Mouse (Mus musculus) erythroblast, adult 5-6 weeks (primary cell): ENCODE results near the gene Yrdc. TPM values are rescaled to one million over a fixed set of nuclear protein-coding genes. Genes with fewer than 3 reads are reported as not detected.

ENCODE experiments used
- ATAC-seq: replicated peaks from 2 replicates; pipeline ENCODE4 v1.8.0; 2016; ENCODE audit warnings: moderate number of reproducible peaks, mild to moderate bottlenecking, moderate TSS enrichment, inconsistent platforms; ENCODE audit not compliant: poor library complexity, low FRiP score, severe bottlenecking
- total RNA-seq, 2 experiments: library from RNA; stranded (forward) in 1 of 2; stranded (reverse) in 1 of 2; fragments of 150-400 nt in 1 of 2; fragments of 200-764, 138-1000 nt in 1 of 2; gene quantifications; 2 replicates each; pipeline versions ENCODE4 v1.2.3 to v1.2.4; 2015 to 2017; ENCODE audit warnings: low replicate concordance in 2 of 2

The Yrdc gene
- 8.2 and 14.0 TPM in 2 replicates for total RNA-seq (2015; ENCODE audit: low replicate concordance)
- total RNA-seq (2017; ENCODE audit: low replicate concordance), result 1.2 and 1.5 TPM in 2 replicates

DNA sequence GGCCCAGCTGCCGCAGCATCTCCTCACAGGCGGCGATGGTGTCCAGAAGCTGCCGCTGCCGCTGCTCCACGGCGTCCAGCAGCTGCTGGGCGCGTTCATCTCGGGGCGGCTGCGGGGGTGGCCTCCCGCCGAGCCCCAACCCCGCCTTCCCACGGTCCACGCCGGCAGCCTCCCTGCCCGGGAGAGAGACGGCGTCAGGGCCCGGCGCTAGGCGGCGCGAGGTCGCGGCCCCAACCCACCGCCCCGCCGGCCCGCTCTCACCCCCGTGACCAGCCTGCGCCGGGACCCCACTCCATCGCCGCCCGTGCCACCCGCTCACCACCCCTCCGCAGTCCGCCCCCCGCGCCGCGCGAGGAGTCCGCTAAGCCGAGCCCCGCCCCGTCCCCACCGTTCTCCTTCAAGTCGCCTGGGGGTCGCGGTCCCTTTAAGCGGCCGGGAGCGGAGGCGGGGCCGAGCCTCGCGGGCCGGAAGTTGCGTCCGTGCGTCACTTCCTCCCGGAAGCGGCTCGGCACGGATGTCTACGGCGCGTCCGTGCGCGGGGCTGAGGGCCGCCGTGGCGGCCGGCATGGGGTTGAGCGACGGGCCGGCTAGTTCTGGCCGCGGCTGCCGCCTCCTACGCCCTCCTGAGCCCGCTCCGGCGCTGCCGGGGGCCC is at the start of gene Yrdc:
Yrdc (plus strand) TSS at position 419 of the 653 bp plus-strand sequence.
- peak; percentile 86 for ATAC-seq

DNA sequence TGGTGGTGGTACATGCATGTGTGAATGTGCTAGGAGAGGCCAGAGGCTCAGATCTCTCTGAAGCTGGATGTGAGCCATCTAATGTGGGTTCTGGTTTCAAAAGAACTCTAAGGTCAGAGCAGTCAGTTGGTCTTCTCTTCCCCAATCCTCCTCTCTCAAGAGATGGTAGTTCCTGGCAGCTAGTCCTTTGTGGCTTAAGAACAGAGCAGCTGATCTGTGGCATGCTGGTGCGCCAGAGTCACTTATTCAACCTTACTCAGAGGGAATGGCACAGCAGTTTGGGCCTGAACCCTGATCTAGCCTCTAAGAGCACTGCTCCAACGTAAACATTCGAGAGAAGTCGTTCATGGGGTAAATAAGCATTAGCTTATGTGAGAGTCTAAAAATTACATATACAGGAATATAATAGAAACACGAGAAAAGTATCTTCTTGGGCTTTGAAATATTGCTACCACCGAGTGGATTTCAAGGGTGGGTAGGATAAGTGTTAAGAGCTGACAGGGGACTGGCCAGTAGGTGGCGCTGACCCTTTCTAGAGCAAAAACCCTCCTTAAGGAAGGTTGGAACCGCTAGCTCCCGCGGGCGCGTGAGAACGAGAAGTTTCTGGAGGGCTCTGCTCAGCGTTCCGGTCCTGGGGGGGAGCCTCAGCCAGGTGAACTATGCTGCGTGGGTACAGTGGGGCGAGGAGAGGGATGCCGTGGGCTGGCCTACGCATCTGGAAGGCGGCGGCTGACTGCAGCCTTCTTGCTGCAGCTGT is 48.7 kb upstream of the Yrdc start, which contains the start of gene Mtf1:
Mtf1 (plus strand) TSS at position 553 of the 757 bp plus-strand sequence.
- peak; percentile 80 for ATAC-seq

DNA sequence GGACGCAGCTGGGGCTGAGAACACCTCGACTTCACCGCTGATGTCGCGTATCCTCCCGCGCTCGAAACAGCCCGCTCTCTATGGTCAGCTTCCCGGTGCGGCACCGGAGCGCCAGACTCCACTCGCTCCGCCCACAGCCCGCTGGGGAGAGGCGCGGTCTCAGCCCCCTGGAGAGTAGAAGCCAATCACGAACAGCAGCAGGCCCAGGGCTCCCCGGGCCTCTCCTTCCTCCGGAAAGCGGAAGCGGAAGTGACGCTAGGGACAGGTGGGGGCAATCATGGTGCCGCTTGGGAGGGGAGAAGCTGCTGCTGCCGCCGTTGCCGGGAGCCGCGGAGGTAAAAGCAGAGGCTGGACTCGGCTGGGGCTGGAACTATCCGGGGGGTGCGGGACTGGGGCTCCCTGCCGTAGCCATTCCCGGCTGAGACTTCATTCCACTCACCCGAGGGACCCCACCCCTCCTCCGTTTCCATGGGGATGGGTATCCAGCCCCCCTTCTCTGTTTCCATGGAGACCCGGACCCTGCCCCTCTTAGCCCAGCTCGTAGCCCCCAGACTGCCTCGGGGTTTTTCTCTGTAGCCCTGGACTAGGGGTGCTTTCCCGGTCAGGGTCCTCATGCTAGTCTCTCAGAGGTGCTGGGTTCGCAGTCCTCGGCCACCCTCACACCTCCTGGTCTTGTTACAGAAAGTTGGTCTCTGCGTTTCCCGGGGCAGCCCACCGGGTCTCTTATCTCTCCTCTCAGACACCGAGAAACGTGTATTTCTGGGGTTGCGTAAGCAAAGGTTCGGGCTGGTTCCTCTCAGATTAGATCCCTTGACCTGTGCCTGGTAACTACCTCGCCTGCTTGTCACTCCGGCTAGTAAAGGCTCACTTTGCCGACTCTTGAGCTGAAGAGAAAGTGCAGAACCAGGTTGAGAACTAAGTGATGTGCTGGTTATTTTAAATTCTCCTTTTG is 47.9 kb upstream of the Yrdc start:
- peak; percentile 95 for ATAC-seq

DNA sequence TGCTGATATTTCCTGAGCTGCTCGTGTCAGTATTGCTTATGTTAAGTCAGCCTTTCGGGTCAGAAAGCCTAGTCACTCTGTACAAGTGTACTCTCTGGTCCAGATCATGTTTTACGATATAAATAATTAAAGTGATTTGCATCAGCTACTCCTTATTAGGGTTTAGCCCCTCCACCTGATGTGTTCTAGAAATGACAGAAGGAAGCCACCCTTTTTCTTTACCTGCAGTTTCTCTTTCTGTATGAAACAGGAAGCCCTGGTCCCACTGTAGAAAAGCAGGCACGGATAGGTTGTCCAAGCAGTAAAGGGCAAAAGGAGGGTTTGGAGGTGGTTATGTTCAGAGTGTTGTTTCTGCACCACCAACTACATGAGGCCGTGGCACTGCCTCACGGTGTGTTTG is 47.1 kb upstream of the Yrdc start:
- no peak for ATAC-seq

DNA sequence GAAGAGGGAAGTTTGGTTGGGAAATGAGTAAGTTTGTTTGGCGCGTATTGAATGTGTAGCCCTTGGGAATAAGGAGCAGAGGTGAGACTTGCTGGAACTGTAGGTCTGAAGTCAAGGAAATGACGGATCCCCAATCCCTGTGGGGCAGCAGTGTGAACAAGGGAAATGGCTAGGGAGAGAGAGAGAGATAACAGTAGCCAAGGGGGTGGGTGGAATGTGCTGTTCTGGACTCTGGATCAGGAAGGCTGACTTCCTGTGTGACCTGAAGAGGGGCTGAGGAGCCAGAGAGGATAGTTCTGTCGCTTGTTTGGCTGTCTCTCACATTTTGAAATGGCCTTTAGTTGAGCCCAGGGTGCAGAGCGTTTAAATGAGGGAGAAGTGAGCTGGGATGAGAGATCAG is 42.0 kb upstream of the Yrdc start:
- no peak for ATAC-seq

DNA sequence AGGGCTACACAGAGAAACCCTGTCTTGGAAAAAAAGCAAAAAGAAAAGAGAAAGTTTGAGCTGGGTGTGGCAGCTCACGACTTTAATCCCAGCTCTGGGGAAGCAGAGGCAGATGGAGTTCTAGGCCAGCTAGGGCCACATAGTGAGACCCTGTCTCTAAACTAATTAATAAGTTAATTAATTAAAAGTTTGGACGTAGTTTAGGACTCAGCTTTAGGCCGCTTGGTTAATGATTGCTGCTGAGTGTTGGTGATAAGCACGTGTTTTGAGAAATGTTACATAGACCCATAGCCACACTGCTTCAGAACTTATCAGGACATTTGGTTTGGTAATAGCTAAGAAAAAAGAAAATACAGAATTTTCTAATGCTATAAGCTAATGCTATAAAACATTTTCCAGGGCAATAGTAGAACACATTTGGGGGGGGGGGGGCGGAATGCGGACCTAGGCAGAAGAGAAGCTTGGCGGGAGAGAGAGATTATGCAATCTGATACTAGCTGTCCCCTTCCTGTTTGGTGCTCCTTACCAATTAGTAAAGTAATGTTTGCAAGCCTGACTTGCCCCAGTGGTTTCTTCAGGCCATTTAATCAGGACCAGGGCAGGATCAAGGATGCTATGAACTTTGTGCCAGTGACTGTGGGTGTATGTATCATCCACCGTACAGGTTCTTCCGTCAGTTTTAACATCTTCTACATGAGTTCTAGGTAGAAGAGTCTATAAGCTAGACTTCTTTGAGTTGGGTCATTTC is 41.2 kb upstream of the Yrdc start:
- no peak for ATAC-seq

DNA sequence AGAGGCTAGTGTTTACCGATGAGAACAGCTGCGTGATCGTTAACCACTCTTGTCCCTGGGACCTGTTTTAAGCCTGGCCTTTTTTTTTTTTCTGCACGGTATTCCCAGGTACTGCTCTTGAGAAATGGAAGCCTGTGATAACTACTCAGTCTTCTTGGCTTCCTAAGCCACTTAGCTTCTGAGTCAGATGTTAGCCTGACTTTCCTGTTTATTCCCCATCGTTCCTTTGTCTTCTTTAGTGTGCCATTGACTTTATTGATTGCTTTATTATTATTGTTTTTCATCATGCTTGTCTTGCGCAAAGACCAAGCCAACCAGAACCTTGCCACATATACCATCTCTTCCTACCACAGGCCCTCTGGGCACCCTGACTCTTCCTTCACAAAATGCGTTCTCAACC is 40.4 kb upstream of the Yrdc start:
- ATAC-seq, result no peak

DNA sequence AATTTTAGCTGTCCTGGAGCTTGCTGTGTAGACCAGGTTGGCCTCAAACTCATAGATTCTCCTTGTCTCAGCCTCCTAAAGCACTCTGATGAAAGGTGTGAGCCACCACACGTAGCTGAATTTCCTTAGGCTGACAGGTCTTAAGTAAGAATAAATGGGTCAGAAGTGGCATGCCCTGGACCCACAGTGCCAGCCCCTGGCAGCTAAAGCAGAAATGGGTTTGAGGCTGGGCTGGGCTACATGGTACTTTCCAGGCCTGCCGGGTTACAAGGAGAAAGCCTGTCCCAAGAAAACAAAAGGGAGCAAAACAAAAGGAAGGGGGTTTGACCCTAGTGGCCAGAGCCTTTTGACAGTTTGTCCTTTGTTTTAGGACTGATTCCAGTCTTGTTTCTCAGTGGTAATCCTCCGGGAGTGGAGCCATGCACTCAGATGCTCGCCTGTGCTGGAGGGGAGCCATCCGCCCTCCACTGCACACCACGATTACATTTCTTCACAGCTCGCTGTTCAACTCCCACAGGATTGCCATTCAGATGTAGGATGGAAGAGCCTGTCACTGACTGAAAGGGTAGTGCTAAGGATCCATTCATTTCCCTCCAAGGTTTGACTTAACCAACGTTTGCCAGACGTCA is 39.0 kb upstream of the Yrdc start:
- no peak for ATAC-seq

DNA sequence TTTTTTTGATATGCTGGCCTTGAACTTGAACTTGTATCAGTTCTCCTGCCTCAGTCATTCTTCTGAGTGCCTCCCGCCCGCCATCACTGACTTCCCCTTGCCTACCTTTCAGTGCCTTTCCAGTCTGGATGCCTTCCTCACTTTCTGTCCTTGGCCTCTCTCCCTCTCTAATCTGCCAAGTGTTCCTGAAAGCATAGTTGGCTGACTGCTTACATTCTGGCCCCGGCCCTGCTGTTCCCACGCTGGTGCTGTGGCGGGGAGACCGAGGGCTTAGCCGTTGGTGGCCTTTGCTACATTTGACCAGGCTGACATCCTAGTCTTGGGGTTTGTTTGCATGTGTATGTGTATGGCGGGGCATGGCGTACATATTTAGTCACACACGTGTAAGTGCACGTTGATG is 34.6 kb upstream of the Yrdc start:
- ATAC-seq, result no peak

DNA sequence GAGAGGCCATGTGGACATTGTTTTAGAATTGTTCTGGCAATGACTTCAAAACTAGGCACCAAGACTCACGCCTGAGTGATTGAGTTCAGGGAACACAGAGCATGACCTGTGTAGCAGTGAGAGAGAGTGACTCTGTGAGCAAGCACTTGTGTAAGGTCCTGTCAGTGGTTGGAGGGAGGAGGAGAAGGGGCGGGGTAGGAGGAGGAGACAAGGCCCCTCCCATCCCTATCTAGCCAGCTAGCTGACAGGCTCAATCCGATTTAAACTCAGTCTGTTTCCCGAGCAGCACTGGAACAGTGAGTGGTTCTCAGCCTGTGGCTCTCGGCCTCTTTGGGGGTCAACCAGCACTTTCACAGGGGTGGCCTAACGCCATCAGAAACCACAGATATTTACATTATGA is 32.7 kb upstream of the Yrdc start:
- ATAC-seq, result peak; percentile 91

DNA sequence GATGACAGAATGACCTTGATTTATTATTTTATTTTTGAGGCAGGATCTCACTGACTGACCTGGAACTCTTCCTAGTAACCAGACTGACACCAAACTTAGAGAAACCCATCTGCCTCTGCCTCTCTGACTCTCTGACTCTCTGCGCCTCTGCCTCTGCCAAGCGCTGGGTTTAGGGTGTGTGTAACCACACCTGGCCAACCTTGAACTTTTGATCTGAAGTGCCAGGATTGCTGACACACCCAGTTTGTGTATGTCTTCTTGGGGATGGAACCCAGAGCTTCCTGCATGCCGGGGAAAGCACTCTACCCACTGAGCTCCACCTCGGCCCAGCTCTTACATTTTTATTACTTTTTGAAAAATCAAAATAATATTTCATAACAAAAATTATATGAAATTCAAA is 31.6 kb upstream of the Yrdc start:
- ATAC-seq, result no peak

DNA sequence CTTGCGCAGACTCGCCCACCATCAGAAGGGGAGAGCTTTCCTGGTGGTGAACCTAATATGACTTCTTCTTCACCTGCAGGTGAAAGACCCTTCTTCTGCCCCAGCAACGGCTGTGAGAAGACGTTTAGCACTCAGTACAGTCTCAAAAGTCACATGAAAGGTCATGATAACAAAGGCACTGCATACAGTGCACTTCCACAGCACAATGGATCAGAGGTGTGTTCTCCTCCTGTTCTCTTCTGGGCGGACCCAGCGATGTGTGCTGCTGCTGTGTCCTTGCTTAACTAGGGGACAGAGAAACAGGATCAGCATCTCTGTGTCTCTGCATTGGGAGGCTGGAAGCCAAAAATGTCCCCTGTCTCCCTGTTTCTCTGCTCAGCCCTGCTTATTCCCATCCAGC is 25.5 kb upstream of the Yrdc start:
- ATAC-seq, result no peak

DNA sequence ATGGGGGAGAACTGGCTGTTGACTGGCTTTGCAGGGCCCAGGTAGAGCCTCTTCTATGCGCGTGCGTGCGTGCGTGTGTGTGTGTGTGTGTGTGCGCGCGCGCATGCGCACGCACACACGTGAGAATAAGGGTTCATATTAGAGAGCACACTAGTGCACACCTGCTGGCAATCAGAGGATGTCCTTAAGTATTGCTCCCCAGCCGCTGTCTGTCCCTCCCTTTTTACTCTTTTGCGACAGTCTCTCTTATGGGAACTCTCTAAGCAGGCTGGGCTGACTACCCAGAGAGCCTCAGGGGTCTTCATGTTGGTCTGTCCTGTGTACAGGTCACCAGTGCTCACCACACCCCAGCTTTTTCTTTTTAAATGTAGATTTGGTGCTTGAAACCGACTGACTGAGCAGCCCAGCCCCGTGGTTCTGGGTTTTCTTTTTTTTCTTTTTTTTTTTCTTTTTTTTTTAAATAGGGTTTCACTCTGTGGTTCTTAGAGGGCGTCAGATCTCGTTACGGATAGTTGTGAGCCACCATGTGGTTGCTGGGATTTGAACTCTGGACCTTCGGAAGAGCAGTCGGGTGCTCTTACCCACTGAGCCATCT is 25.0 kb upstream of the Yrdc start:
- ATAC-seq, result no peak

DNA sequence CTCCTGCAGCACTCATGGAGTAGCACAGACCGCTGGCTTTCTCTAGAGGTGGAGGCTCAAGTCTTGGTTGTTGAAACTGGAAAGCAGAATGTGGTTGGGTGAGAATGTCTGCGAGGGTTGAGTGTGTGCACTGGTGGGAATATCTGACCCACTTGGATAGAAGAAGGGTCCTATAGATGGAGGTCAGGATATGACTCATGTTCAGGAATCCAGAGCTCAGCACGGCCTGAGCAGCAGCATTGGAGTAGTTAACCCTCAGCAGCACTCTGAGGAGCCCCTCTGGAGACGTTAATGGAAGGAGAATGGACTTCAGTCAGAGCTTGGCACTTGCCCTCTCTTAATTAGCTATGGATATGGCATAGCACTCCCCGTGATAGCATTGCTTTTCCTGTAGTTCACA is 20.8 kb upstream of the Yrdc start:
- no peak for ATAC-seq

DNA sequence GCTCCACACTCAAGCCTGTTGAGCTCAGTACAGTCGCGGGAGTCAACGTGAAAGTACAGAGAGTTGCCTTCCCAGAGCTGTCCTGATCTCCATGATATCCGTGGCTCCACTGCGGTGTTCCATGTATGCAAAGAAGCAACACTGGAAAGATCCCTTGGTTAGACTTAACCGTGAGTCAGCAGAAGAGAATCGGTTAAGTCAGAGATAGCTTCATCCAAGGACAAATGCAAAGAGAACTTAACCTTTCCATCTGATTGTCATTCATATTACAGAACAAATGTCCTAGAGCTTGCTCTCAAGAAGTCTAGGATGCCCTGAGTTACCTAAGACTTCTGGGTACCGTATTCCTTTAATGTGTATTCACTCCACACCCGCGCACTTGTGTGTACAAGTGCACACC is 17.7 kb upstream of the Yrdc start:
- no peak for ATAC-seq

DNA sequence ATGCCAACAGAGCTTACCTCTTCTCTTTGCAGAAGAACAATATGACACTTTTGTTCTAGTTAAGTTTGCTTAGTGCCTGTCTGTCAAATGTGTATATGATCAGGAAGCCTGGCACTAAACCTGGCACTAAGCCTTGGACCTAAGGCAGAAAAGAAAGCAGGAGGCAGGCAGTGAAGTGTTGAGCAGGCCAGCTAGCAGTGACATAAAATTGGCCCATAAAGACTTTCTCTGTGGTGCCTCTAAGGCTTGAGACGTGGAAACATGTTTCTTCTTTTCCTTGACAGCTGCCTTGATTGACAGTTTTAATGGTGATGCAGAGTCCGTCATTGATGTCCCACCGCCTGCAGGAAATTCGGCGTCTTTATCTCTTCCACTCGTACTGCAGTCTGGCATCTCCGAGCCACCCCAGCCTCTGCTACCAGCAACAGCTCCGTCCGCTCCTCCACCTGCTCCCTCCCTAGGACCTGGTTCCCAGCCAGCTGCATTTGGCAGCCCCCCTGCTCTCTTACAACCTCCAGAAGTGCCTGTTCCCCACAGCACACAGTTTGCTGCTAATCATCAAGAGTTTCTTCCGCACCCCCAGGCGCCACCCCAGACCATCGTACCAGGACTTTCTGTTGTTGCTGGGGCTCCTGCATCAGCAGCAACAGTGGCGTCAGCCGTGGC is 12.3 kb upstream of the Yrdc start:
- no peak for ATAC-seq

DNA sequence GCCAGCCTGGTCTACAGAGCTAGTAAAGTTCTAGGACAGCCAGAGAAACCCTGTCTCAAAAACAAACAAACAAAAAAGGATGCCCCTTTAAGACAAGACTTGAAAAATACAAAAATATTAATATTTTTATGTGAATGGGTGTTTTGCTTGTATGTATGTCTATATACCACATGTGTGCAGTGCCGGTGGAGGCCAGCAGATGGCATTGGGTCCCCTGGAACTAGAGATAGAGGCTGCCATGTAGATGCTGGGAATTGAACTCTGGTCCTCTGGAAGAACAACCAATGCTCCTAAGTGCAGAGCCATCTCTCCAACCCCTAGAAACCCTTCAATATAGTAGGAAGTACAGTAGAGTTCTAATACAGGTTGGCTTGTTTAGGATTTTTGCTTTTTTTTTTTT is 9.5 kb upstream of the Yrdc start:
- ATAC-seq, result no peak

DNA sequence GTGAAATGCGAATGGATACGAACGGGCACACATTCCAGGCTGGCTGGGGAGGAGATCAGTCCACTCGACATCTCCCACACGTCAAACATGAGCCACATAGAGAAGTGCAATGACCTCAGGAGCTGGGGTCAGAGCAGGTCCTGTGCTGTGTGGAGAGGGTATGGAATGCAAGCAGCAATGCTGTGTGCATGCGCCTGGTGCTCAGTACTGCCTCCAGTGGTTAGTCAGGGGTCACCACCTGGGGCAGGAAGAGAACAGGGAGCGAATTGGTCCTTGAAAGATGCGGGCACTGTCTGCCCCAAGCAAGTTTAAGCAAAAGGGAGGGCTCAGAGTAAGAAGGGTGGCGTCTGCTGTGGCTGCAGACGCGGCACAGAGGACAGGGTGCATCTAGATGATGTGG is 7.0 kb upstream of the Yrdc start:
- ATAC-seq, result peak; percentile 68
